Mouse (Mus musculus) stomach, postnatal 0 days (tissue): ENCODE results near the gene Ubc. TPM values are rescaled to one million over a fixed set of nuclear protein-coding genes. Genes with fewer than 3 reads are reported as not detected.
"Not testable (repeated sequence)": the region's sequence is repeated elsewhere in the genome, so short reads cannot be mapped to it uniquely, and the experiment has no call there.

Experiments used
- ATAC-seq: fragments of 200-750 bp; cut with Nextera tagmentation; 2 replicates; pipeline ENCODE4 v1.8.0; 2017; ENCODE audit not compliant: low FRiP score, low TSS enrichment
- DNase-seq: peaks from one replicate; pipeline ENCODE4 v3.0.0-alpha.2; 2016; ENCODE audit warnings: low spot score
- H3K27ac ChIP-seq: fragments of 300-500 bp; sonication (generic); replicated peaks from 2 replicates; pipeline ENCODE4 v1.5.1; 2014; ENCODE audit warnings: mild to moderate bottlenecking, control low read depth
- H3K27me3 ChIP-seq: fragments of 300-500 bp; sonication (generic); 2 replicates; pipeline ENCODE4 v1.6.1; 2014; ENCODE audit warnings: low read length; ENCODE audit not compliant: control insufficient read depth, insufficient read depth
- H3K36me3 ChIP-seq: fragments of 300-500 bp; sonication (generic); 2 replicates; pipeline ENCODE4 v1.6.1; 2014; ENCODE audit warnings: low read length, mixed read lengths; ENCODE audit not compliant: control insufficient read depth, insufficient read depth
- H3K4me1 ChIP-seq: fragments of 300-500 bp; sonication (generic); replicated peaks from 2 replicates; pipeline ENCODE4 v1.6.1; 2014; ENCODE audit warnings: antibody characterized with exemption; ENCODE audit not compliant: control insufficient read depth, insufficient read depth
- H3K4me2 ChIP-seq: fragments of 300-500 bp; sonication (generic); replicated peaks from 2 replicates; pipeline ENCODE4 v1.6.1; 2014; ENCODE audit warnings: low read depth, mild to moderate bottlenecking, control low read depth, moderate library complexity
- H3K4me3 ChIP-seq: fragments of 300-500 bp; sonication (generic); 2 replicates; pipeline ENCODE4 v1.5.1; 2014; ENCODE audit warnings: low read depth, low read length, control low read depth
- H3K9ac ChIP-seq: fragments of 300-500 bp; sonication (generic); 2 replicates; pipeline ENCODE4 v1.6.1; 2014; ENCODE audit warnings: mild to moderate bottlenecking, low read length, control low read depth, mixed read lengths
- H3K9me3 ChIP-seq: fragments of 300-500 bp; sonication (generic); 2 replicates; pipeline ENCODE4 v1.6.1; 2016; ENCODE audit warnings: low read length; ENCODE audit not compliant: control insufficient read depth
- CTCF ChIP-seq: IDR thresholded peaks from 2 replicates; pipeline ENCODE4 v1.5.1; 2016; ENCODE audit warnings: antibody characterized with exemption, low read depth, mild to moderate bottlenecking, moderate library complexity
- EP300 ChIP-seq: optimal IDR thresholded peaks from 2 replicates; pipeline ENCODE3; 2016; ENCODE audit warnings: antibody characterized with exemption
- WGBS: fragments of 180-500 bp; shearing (Covaris S2); extraction: QIAGEN DNeasy Blood & Tissue Kit; methylation state at CpG from one replicate; pipeline ENCODE4 v1.1.7; 2014; 5-methylcytosine and 5-hydroxymethylcytosine counted together
- polyA plus RNA-seq: library from polyadenylated mRNA; unstranded; fragments of >200 nt; fragmentation: Nextera tagmentation; extraction: Ambion mirVana; gene quantifications from 2 replicates; pipeline ENCODE4 v1.2.1, GENCODE M21; 2015

The Ubc gene
- polyA plus RNA-seq, 1 experiment from 2014 or later, result 549 TPM

DNA sequence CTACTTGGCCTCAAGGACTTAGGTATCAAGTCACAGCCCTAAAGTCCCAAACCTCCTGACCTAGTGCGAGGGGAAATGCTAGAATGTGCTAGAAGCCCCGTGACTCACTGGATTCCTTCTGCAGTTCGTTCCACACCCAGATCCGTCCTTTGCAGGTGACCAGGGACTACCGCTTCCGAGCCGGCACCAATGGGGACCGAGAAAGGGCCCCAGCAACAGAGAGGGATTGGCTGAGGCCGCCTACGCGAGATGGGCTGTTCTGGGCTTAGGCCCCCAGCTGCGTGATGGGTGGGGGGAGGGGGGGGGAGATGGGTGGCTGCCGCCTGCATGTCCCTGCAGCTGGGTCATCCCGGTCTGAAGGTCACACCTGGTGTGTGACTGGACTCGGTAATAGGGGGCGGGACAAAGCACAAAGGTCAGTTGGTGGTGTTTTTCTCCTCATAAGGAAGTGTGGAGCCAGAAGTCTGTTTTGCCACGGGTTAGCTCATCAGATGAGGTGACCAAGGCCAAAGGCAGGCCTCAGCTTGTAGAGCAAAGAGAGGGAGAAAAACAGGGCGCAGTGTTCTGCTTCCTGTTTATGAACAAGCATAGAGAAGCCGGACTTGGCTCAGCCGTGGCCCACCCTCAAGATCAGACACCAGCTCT lies 3.1 kb upstream of the Ubc start:
- Histone ChIP-seq H3K4me1 (peaks cover 8% of the 10 kb centered on the region; the same call in 1 of the 2 replicates), H3K27ac (peak overlapping the region; percentile 96), H3K9ac (peak overlapping the region; percentile 64), H3K27me3 (no peaks in the 10 kb centered on the region), H3K4me2 (peak overlapping the region; percentile 51), H3K9me3 (no peaks in the 10 kb centered on the region), H3K36me3 (no peaks in the 10 kb centered on the region; the same call in 1 of the 2 replicates), H3K4me3 (peak overlapping the region; percentile 17)
- ATAC-seq, result peak; percentile 92
- DNase-seq, result peak; percentile 97
- under 1% methylated on average over 19 of the region's 20 CpGs for WGBS
- TF ChIP-seq EP300, result no peak

DNA sequence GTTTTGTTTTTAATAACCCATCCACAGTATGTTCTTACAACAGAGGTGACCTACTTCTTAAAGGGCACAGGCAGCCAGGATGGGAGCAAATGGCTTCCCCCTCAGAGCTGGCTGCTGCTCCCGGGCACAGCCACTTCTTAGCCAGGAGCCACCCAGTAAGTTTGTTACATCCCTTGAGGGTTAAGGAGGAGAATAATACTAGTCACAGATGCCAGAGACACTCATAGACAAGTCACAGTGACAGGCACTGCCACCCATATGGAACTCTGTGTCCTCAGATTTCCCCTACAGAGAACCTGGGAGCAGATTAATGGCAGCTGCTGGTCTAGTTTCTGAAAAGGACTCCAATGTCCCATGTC lies 2.6 kb upstream of the Ubc start:
- peaks cover 8% of the 10 kb centered on the region; the same call in 1 of the 2 replicates for H3K4me1 ChIP-seq
- H3K4me3 ChIP-seq, result no peak overlapping the region
- H3K9me3 ChIP-seq, result no peaks in the 10 kb centered on the region
- DNase-seq (no peak), ATAC-seq (no peak)
- peak overlapping the region; percentile 96 for H3K27ac ChIP-seq
- peak overlapping the region; percentile 51 for H3K4me2 ChIP-seq
- TF ChIP-seq CTCF, result no peak
- TF ChIP-seq EP300, result no peak
- H3K9ac ChIP-seq, result peak overlapping the region; percentile 55
- no peaks in the 10 kb centered on the region for H3K27me3 ChIP-seq
- 31% methylated on average over 1 of the region's 1 CpGs for WGBS
- H3K36me3 ChIP-seq, result no peaks in the 10 kb centered on the region; the same call in 1 of the 2 replicates

DNA sequence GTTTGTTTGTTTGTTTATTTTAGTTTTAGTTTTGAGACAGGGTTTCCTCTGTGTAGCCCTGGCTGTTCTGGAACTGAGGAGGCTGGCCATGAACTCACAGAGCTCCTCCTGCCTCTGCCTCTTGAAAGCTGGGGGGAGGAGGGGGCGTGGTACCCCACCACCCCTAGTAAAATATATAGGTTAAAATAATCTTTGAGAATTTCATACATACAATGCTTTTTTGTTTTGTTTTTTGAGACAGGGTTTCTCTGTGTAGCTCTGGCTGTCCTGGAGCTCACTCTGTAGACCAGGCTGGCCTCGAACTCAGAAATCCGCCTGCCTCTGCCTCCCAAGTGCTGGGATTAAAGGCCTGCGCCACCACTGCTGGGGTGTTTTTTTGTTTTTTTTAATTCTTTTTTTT lies 2.2 kb upstream of the Ubc start:
- 93% methylated on average over 4 of the region's 4 CpGs for WGBS
- not testable (repeated sequence) for ATAC-seq, H3K4me3 ChIP-seq

DNA sequence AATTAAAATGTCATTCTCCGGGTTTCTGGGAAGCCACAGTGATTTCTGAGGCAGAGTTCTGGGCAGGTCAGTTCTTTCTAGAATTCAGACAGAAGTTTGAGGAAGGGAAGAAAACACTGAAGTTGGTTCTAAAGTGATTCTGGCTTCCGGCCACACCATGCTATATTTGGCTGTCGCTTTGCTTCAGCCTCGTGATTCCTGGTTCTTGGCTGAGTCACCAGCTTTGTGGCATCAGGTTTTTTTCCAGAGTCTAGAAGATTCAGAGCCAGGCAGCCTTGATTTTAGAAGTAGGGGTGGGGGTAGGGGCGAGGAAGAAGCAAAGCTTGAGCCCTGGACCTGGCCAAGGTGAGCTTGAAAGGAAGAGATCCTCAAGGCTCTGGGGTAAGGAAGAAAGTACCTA lies 1.6 kb upstream of the Ubc start:
- peak overlapping the region; percentile 20 for H3K4me2 ChIP-seq
- H3K4me1 ChIP-seq, result peaks cover 8% of the 10 kb centered on the region; the same call in 1 of the 2 replicates
- H3K4me3 ChIP-seq, result no peak overlapping the region
- ATAC-seq, result no peak
- TF ChIP-seq CTCF, result no peak
- TF ChIP-seq EP300, result no peak
- H3K9me3 ChIP-seq, result no peaks in the 10 kb centered on the region
- H3K9ac ChIP-seq, result 0 out of 2 replicates have a peak overlapping the region, but pooled peaks have one; percentile 35
- WGBS, result 20% methylated on average over 5 of the region's 5 CpGs
- peak; percentile 72 for DNase-seq
- H3K36me3 ChIP-seq, result no peaks in the 10 kb centered on the region; the same call in 1 of the 2 replicates
- H3K27ac ChIP-seq, result peak overlapping the region; percentile 96
- H3K27me3 ChIP-seq, result no peaks in the 10 kb centered on the region

More for the DNA sequence above, 2.2 kb upstream of the Ubc start:
- H3K36me3 ChIP-seq, H3K4me1 ChIP-seq, H3K9ac ChIP-seq, H3K9me3 ChIP-seq, H3K27me3 ChIP-seq, DNase-seq: not testable (repeated sequence)
- peak overlapping the region; percentile 96 for H3K27ac ChIP-seq
- peak overlapping the region; percentile 19 for H3K4me2 ChIP-seq

DNA sequence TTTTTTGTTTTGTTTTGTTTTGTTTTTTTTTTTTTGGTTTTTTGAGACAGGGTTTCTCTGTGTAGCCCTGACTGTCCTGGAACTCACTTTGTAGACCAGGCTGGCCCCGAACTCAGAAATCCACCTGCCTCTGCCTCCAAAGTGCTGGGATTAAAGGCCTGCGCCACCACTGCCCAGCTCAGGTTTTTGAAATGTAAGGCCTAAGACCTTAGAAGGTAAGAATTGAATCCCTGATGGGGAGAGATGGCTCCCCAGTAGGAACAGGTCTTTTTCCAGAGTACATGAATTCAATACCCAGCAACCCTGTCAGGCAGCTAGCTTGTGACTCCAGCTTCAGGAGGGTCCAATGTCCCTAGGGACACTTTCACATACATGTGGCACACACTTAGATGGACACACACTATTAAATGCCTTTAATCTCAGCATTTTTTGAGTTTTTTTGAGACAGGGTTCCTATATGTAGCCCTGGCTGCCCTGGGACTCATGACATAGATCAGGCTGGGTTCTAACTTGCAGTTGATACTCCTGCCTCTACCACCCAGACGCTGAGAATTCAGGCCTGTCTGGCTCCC lies 990 bp upstream of the Ubc start:
- no peaks in the 10 kb centered on the region for H3K27me3 ChIP-seq
- H3K4me2 ChIP-seq, result peak overlapping the region; percentile 20; the same call in 1 of the 2 replicates
- DNase-seq, result no peak
- 70% methylated on average over 3 of the region's 3 CpGs for WGBS
- TF ChIP-seq CTCF, result no peak
- no peak for TF ChIP-seq EP300
- ATAC-seq, result no peak
- H3K4me3 ChIP-seq, result no peak overlapping the region
- H3K36me3 ChIP-seq, result peaks cover under 1% of the 10 kb centered on the region
- no peak overlapping the region for H3K9ac ChIP-seq
- H3K4me1 ChIP-seq, result peaks cover 8% of the 10 kb centered on the region; the same call in 1 of the 2 replicates
- peak overlapping the region; percentile 96 for H3K27ac ChIP-seq
- no peaks in the 10 kb centered on the region for H3K9me3 ChIP-seq

DNA sequence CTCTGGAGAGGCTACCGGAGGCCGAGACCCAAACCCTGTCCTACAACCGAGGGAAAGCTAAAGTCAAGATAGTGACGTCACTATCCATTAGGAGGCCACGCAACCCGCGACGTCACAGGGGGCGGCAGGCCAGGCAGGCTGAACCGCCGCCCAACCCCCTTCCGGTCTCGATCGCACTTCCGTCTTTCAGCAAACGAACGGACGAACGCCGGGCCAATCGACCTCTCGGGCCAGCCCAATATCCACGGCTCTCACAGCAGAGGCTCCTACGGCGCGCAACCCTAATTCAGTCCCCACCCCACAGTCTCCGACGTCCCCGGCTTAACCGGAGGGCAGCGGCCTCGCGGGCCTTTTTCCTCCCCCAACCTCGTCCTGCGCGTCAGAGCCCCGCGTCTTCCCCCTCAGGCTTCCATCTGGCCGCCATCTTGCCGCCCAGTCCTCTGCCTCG lies 847 bp downstream of the Ubc start, which contains the start of gene Gm10382:
TSS of gene Gm10382 (plus strand) at position 192 of the 448 bp plus-strand sequence.
- Histone ChIP-seq H3K9ac (peak within 1 kb of the TSS; percentile 100), H3K9me3 (no peaks in the 10 kb centered on the region), H3K27ac (peak within 1 kb of the TSS; percentile 96), H3K36me3 (peaks cover 7% of the 10 kb centered on the region), H3K27me3 (no peaks in the 10 kb centered on the region), H3K4me3 (peak within 1 kb of the TSS; percentile 100), H3K4me2 (peak within 1 kb of the TSS; percentile 89), H3K4me1 (peaks cover 8% of the 10 kb centered on the region; the same call in 1 of the 2 replicates)
- peak; percentile 18 for ATAC-seq
- DNase-seq, result peak; percentile 91
- WGBS, result under 1% methylated on average over 40 of the region's 41 CpGs
- peak; percentile 60 for TF ChIP-seq EP300
- no peak for TF ChIP-seq CTCF
